Mouse (Mus musculus): ENCODE data around the gene Trmt1. TPM values are rescaled to one million over a fixed set of nuclear protein-coding genes. Genes with fewer than 3 reads are reported as not detected.

Gene Trmt1
- 56.9 and 59.6 TPM in 2 replicates for polyA plus RNA-seq (2014; fragmentation: Nextera tagmentation; extraction: Ambion mirVana)

DNA sequence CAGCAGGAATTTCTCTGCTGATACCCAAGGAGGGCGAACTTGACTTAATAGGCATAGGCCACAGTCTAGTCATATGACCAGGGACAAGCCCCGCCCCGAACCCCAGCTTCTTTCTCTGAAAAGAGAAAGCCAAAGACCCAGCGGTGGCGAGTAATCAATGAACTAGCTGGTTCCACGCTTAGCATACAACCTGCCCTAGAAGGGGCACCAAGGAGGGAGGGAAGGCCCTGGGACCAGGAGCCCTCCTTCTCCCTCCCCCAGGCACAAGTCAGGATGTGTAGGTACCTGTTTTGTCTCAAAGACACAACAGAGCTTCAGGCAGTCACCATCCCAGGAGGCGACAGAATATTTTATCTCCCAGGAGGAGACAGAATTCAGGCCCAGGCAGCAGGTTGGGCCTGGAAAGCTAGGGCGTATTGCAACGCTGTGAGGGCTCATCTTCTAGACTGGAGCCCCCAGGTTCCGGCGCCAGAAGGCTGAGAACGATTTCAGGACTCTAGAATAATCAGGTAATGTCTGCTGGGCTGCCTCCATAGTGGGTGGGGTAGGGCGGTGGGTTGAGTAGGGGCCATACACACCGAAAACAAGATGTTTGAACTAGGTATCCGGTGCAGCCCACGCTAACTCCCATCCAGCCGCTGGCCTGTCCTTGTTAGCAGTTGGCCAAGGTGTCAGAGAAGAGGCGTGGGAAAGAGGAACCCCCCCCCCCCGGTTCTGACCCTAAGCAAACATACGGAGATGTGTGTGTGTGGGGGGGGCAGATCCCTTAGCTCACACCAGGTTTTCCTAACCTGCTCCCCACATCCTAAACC is at the start of gene Trmt1:
Gene Trmt1 (plus strand): TSS at position 117 of the 812 bp plus-strand sequence.
- no peaks in the 10 kb centered on the region for H3K27me3 ChIP-seq (ENCODE audit: control insufficient read depth, insufficient read depth, low read length)
- H3K27ac ChIP-seq (replicated peaks; ENCODE audit: low read depth, low read length), result peak within 1 kb of the TSS; percentile 89
- WGBS, result 9% methylated on average over 20 of the region's 20 CpGs
- H3K36me3 ChIP-seq (ENCODE audit: control insufficient read depth, insufficient read depth, low read length), result peaks cover 5% of the 10 kb centered on the region; the same call in 1 of the 2 replicates
- peaks cover 36% of the 10 kb centered on the region for H3K4me1 ChIP-seq (ENCODE audit: control insufficient read depth, insufficient read depth, low read length)
- H3K4me2 ChIP-seq (ENCODE audit: low read length), result peak within 1 kb of the TSS; percentile 91
- peak within 1 kb of the TSS; percentile 98 for H3K9ac ChIP-seq (replicated peaks; ENCODE audit: low read length)
- H3K9me3 ChIP-seq (ENCODE audit: control insufficient read depth, low read length), result no peaks in the 10 kb centered on the region
- peak within 1 kb of the TSS; percentile 100 for H3K4me3 ChIP-seq (replicated peaks; ENCODE audit: low read depth, low read length)
- ATAC-seq (ENCODE audit: low FRiP score, low TSS enrichment) (no peak), DNase-seq (peak; percentile 34)

DNA sequence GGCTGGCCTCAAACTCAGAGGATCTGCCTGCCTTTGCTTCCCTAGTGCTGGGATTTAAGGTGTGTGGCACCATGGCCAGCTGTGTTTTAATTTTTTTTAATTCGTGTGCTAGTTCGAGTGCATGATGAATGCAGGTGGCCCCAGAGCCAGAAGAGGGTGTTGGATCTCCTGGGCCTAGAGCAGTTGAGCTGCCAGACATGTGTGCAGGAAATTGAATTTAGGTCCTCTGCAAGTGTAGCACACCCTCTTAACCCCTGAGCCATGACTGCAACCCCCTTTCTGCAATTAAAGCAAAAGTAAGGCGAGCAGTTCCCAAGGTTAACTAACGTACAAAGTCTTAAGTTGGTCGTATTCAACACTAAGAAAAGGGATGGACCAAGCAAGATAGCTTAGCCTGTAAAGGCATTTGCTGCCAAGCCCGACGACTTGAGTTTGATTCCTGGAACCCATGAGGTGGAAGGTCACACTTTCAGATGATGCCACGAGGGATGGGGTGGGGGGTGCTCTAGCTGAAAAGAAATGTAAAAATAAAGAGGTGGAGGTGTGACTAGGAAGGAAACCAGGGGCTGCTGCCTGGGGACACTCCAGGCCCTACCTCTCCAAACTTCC is 48.1 kb upstream of the Trmt1 start:
- ATAC-seq (ENCODE audit: low FRiP score, low TSS enrichment) (no peak), DNase-seq (no peak)
- Histone ChIP-seq H3K4me1 (ENCODE audit: control insufficient read depth, insufficient read depth, low read length) (peaks cover 23% of the 10 kb centered on the region), H3K27ac (replicated peaks; ENCODE audit: low read depth, low read length) (peak overlapping the region; percentile 88; the same call in 1 of the 2 replicates), H3K9ac (replicated peaks; ENCODE audit: low read length) (peak overlapping the region; percentile 74), H3K27me3 (ENCODE audit: control insufficient read depth, insufficient read depth, low read length) (no peaks in the 10 kb centered on the region), H3K9me3 (ENCODE audit: control insufficient read depth, low read length) (no peaks in the 10 kb centered on the region), H3K4me3 (replicated peaks; ENCODE audit: low read depth, low read length) (peak overlapping the region; percentile 47), H3K4me2 (ENCODE audit: low read length) (peak overlapping the region; percentile 85), H3K36me3 (ENCODE audit: control insufficient read depth, insufficient read depth, low read length) (peaks cover 18% of the 10 kb centered on the region)
- WGBS, result 40% methylated on average over 8 of the region's 8 CpGs

DNA sequence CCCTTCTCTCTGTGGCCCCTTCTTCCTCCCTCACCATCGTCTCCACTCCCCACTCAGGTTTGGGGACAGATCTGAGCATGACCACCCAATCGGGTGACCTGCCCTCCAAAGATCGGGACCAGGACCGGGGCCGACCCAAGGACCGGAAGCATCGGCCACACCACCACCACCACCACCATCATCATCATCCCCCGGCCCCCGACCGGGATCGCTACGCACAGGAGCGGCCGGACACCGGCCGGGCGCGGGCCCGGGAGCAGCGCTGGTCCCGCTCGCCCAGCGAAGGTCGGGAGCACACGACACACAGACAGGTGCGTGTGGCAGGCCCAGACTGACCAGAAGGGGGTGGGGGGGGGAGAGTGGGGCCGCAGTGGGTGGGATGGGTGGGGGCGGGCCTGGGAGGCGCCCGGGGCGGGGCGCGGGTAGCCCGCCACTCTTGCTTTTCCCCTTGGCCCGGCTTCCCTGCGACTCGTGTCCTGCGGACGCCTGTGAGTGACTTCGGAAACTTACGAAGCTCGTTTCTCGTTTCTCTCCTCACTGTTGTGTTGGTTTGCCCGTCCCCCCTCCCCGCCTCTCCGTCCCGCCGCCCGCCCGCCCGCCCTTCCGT is 47.4 kb upstream of the Trmt1 start:
- under 1% methylated on average over 43 of the region's 52 CpGs for whole genome bisulfite sequencing
- Histone ChIP-seq H3K9ac (replicated peaks; ENCODE audit: low read length) (peak overlapping the region; percentile 74), H3K4me3 (replicated peaks; ENCODE audit: low read depth, low read length) (peak overlapping the region; percentile 47), H3K4me2 (ENCODE audit: low read length) (peak overlapping the region; percentile 85), H3K9me3 (ENCODE audit: control insufficient read depth, low read length) (no peaks in the 10 kb centered on the region), H3K4me1 (ENCODE audit: control insufficient read depth, insufficient read depth, low read length) (peaks cover 23% of the 10 kb centered on the region), H3K36me3 (ENCODE audit: control insufficient read depth, insufficient read depth, low read length) (peaks cover 12% of the 10 kb centered on the region), H3K27me3 (ENCODE audit: control insufficient read depth, insufficient read depth, low read length) (no peaks in the 10 kb centered on the region), H3K27ac (replicated peaks; ENCODE audit: low read depth, low read length) (peak overlapping the region; percentile 88)
- DNase-seq (peak; percentile 58), ATAC-seq (ENCODE audit: low FRiP score, low TSS enrichment) (peak; percentile 28)

DNA sequence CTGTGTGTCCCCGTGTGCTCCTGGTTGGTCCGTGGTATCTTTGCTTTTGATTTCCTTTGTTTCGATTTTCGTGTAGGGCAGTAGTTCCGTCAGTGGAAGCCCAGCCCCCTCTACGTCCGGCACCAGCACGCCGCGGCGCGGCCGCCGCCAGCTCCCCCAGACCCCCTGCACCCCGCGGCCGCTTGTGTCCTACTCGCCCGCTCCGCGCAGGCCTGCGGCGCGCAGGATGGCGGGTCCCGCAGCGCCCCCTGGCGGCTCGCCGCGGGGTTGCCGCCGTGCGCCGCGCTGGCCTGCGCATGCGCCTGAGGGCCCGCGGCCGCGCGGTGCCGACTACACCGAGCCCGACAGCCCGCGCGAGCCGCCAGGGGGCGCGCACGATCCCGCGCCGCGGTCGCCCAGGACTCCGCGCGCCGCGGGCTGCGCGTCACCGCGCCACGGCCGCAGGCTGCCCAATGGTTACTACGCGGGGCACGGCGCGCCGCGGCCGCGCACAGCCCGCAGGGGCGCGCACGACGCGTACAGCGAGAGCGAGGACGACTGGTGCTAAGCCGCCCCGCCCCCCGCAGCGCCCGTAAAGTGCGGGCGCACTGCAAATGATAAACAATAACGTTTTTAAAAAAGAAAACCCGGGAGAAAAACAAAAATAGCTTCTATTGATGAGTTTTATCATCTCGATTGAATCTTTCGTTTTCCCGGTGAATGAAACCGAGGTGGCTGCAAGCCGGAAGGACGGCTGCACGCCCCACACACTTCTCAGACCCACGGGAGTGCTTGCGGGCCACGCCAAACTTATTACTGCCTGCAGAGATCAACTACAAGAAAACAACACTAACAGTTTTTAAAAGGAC is 46.7 kb upstream of the Trmt1 start:
- ATAC-seq (ENCODE audit: low FRiP score, low TSS enrichment), result peak; percentile 91
- Histone ChIP-seq H3K4me1 (ENCODE audit: control insufficient read depth, insufficient read depth, low read length) (peaks cover 23% of the 10 kb centered on the region), H3K27me3 (ENCODE audit: control insufficient read depth, insufficient read depth, low read length) (no peaks in the 10 kb centered on the region), H3K27ac (replicated peaks; ENCODE audit: low read depth, low read length) (peak overlapping the region; percentile 88), H3K4me2 (ENCODE audit: low read length) (peak overlapping the region; percentile 85), H3K9ac (replicated peaks; ENCODE audit: low read length) (peak overlapping the region; percentile 74), H3K36me3 (ENCODE audit: control insufficient read depth, insufficient read depth, low read length) (peaks cover 5% of the 10 kb centered on the region), H3K4me3 (replicated peaks; ENCODE audit: low read depth, low read length) (peak overlapping the region; percentile 47), H3K9me3 (ENCODE audit: control insufficient read depth, low read length) (no peaks in the 10 kb centered on the region)
- WGBS, result under 1% methylated on average over 104 of the region's 106 CpGs
- peak; percentile 99 for DNase-seq

DNA sequence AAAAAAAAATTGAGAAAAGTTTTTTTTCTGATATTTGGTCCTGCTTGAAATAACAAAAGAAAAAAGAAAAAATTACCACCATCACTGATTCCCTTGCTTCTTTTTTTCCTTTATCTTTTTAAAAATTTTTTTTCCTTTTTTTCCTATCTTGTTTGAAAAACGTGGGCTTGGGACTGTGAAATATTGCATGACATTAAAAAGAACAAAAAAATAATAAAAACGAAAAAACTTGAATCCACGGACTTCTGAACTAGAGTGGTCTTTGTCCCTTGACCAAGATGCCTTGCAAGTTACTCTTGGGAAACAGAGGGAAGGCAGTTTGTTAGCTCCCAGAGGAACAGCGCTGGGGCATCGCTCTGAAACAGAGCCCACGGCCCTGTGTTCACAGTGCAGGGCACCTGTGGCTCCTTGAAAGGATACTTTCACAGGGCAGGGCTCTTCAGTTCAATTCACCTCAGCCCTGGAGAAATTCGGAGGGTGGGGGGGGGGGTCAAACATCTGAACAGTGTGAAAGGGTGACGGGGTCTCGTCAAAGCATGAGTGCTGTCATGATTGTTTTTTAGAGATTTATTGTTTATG is 46.0 kb upstream of the Trmt1 start:
- no peaks in the 10 kb centered on the region for H3K9me3 ChIP-seq (ENCODE audit: control insufficient read depth, low read length)
- no peak for ATAC-seq (ENCODE audit: low FRiP score, low TSS enrichment)
- no peaks in the 10 kb centered on the region for H3K27me3 ChIP-seq (ENCODE audit: control insufficient read depth, insufficient read depth, low read length)
- DNase-seq, result peak; percentile 8
- WGBS, result 29% methylated on average over 9 of the region's 9 CpGs
- peak overlapping the region; percentile 42 for H3K4me3 ChIP-seq (replicated peaks; ENCODE audit: low read depth, low read length)
- no peak overlapping the region for H3K9ac ChIP-seq (replicated peaks; ENCODE audit: low read length)
- peaks cover 5% of the 10 kb centered on the region for H3K36me3 ChIP-seq (ENCODE audit: control insufficient read depth, insufficient read depth, low read length)
- H3K4me2 ChIP-seq (ENCODE audit: low read length), result peak overlapping the region; percentile 85
- peaks cover 17% of the 10 kb centered on the region for H3K4me1 ChIP-seq (ENCODE audit: control insufficient read depth, insufficient read depth, low read length)
- peak overlapping the region; percentile 60 for H3K27ac ChIP-seq (replicated peaks; ENCODE audit: low read depth, low read length)

DNA sequence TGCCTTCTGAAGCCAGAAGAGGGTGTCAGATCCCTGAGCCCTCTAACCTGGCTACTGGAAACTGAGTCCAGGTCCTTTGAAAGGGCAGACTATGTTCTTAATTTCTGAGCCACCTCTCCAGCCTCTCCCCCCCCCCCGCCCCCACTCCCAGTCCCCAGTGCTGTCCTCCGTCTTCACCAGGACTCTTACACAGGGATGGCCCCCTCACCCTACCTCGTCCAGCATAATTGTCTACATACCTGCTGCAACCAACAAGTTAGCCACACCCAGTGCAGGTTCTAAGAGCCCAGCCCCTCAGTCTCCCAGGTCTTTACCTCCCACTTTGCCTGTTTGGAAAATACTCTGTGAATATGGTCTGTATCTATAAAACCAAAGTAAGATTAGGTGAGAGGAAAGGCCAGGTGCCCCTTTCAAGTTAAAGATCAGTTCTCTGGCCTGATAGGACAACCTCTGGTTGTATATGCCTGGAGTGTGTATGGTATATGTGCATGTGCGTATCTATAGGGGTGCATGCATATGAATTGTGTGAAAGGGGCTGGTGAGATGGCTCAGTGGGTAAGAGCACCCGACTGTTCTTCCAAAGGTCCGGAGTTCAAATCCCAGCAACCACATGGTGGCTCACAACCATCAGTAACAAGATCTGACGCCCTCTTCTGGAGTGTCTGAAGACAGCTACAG is 45.4 kb upstream of the Trmt1 start:
- Histone ChIP-seq H3K27me3 (ENCODE audit: control insufficient read depth, insufficient read depth, low read length) (no peaks in the 10 kb centered on the region), H3K27ac (replicated peaks; ENCODE audit: low read depth, low read length) (no peak overlapping the region), H3K4me2 (ENCODE audit: low read length) (no peak overlapping the region), H3K4me3 (replicated peaks; ENCODE audit: low read depth, low read length) (no peak overlapping the region), H3K4me1 (ENCODE audit: control insufficient read depth, insufficient read depth, low read length) (peaks cover 10% of the 10 kb centered on the region), H3K9ac (replicated peaks; ENCODE audit: low read length) (no peak overlapping the region), H3K9me3 (ENCODE audit: control insufficient read depth, low read length) (no peaks in the 10 kb centered on the region), H3K36me3 (ENCODE audit: control insufficient read depth, insufficient read depth, low read length) (peaks cover 5% of the 10 kb centered on the region)
- ATAC-seq (ENCODE audit: low FRiP score, low TSS enrichment) (no peak), DNase-seq (no peak)
- 69% methylated on average over 7 of the region's 7 CpGs for WGBS

DNA sequence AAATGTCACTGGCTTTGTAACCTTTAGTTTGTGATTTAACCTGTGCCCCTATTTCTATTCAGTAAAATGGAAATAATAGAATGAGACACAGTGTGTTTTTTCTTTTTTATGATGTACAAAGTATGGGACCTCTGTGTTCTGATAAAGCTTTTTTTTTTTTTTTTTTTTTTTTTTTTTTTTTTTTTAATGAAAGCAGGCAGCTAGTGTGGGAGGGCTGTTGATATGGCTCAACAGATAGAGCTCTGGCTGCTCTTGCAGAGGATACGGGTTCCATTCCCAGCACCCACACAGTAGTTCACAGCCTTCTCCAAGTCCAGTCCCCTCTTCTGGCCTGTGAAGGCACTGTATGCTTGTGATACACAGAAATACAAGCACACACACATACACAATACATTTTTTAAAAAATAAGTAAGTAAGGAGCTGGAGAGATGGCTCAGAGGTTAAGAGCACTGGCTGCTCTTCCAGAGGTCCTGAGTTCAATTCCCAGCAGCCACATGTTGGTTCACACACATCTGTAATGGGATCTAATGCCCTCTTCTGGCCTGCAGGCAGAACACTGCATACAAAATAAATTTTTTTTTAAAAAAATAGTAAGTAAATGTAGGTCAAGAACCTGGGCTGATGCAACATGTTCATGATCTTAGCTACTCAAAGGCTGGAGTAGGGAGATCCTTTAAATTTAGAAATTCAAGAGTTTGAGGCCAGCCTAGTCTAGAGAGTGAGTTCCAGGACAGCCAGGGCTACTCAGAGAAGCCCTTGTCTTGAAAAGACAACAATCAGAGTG is 44.3 kb upstream of the Trmt1 start:
- WGBS, result 84% methylated on average over 1 of the region's 1 CpGs
- Histone ChIP-seq H3K4me2 (ENCODE audit: low read length) (no peak overlapping the region), H3K36me3 (ENCODE audit: control insufficient read depth, insufficient read depth, low read length) (no peaks in the 10 kb centered on the region; the same call in 1 of the 2 replicates), H3K9ac (replicated peaks; ENCODE audit: low read length) (no peak overlapping the region), H3K4me3 (replicated peaks; ENCODE audit: low read depth, low read length) (no peak overlapping the region), H3K27ac (replicated peaks; ENCODE audit: low read depth, low read length) (no peak overlapping the region), H3K4me1 (ENCODE audit: control insufficient read depth, insufficient read depth, low read length) (peaks cover 8% of the 10 kb centered on the region), H3K9me3 (ENCODE audit: control insufficient read depth, low read length) (no peaks in the 10 kb centered on the region), H3K27me3 (ENCODE audit: control insufficient read depth, insufficient read depth, low read length) (no peaks in the 10 kb centered on the region)
- no peak for DNase-seq
- no peak for ATAC-seq (ENCODE audit: low FRiP score, low TSS enrichment)
